Mouse (Mus musculus): Measurements from ENCODE around the gene Pot1a. TPM values are rescaled to one million over a fixed set of nuclear protein-coding genes. Genes with fewer than 3 reads are reported as not detected.

The Pot1a gene
- 0.38 and 1.2 TPM in 2 replicates for polyA plus RNA-seq (2012)

DNA sequence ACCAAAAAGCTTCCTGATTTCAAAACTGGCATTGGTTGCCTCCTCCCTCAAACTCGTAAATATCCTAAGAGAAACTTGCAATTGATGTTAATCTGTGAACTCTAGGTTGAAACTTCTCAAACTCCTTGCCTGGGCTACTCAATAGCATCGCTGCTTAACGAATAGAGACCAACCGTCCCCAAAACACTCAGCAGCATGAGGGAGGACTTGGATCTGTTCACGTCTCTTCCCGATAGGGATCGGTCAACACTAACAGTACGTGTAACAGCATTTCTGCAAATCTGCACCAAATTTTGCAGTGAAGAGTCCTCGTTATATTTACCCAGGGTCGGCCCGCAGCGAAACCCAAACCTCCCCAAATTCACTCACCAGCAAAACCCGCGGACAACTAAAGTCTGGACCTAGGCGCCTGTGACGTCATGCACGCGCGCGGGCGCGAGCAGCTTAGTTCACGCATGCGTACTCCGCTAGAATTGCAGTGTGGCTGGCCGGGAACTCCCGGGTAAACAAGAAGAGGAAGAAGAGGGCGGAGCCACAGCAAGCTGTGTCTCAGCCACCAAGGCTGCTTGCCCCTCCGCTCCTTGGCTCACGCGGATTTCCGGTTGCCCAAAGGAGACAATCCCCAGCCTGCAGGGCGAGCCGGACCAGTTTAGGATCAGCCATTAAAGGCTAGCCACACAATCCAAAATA is at the start of gene Pot1a:
TSS of gene Pot1a (minus strand) at position 441 of the 690 bp plus-strand sequence.

Other genes with a start within 250 kb of the Pot1a start
- gene Gpr37, start 118.5 kb downstream of the Pot1a start, polyA plus RNA-seq (2012) = not detected in 2 replicates

Data from megakaryocyte-erythroid progenitor cell, adult 5 weeks (primary cell).